Comparison of ENCODE assay signal across 28 mouse cellular contexts in the genomic region with DNA sequence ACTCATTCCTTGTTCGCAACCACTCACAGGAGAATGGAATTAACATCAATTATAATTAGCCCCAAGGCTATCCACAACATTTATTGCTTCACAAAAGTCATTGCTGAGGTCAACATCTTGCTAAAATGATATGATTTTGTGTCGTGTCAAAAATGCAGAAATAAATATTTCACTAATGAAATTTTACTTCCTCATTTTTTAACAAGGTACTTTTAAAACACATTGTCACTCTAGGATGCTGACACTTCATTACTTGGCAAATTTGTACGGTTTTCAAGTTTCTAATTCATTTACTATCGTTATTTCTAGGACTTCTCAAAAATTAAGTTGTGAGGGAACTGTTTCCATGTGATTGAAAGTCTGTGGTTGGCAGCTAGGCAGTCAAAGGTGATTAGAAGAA. TPM values are rescaled to one million over a fixed set of nuclear protein-coding genes. Genes with fewer than 3 reads are reported as not detected.
DNase-seq lines count a peak whose midpoint lies in the region; ATAC-seq lines count a peak whose summit lies in the region.
"Had no signal": no experiment of that assay in that cellular context is flagged by ENCODE, and none has a peak within 500 bp of the region (broad histone marks: within the 10 kb centered on the region; RNA-seq: fewer than 3 reads in every experiment).

No protein-coding gene starts in this region.

- H3K4me3 ChIP-seq in heart, embryonic 12.5 days, result no peak overlapping the region
- H3K4me3 ChIP-seq: embryonic facial prominence, embryonic 13.5 days; embryonic facial prominence, embryonic 15.5 days; erythroblast, embryonic 14.5 days; forebrain, embryonic 10.5 days; forebrain, embryonic 12.5 days had no signal

- H3K9ac ChIP-seq in heart, embryonic 12.5 days, result no peak overlapping the region
- H3K9ac ChIP-seq: embryonic facial prominence, embryonic 13.5 days; embryonic facial prominence, embryonic 15.5 days; forebrain, embryonic 12.5 days had no signal

- H3K9me3 ChIP-seq in heart, embryonic 12.5 days (replicated peaks), result no peaks in the 10 kb centered on the region
- H3K9me3 ChIP-seq: embryonic facial prominence, embryonic 13.5 days; embryonic facial prominence, embryonic 15.5 days; forebrain, embryonic 10.5 days; forebrain, embryonic 12.5 days; G1E had no signal

- H3K27ac ChIP-seq in heart, embryonic 12.5 days (ENCODE audit: poor library complexity, severe bottlenecking), result no peak overlapping the region
- H3K27ac ChIP-seq: embryonic facial prominence, embryonic 13.5 days; embryonic facial prominence, embryonic 15.5 days; forebrain, embryonic 10.5 days; forebrain, embryonic 12.5 days had no signal

- H3K4me1 ChIP-seq in heart, embryonic 12.5 days (replicated peaks), result no peaks in the 10 kb centered on the region
- H3K4me1 ChIP-seq: embryonic facial prominence, embryonic 13.5 days; embryonic facial prominence, embryonic 15.5 days; forebrain, embryonic 10.5 days; forebrain, embryonic 12.5 days had no signal

- H3K27me3 ChIP-seq in heart, embryonic 12.5 days (replicated peaks), result no peaks in the 10 kb centered on the region
- H3K27me3 ChIP-seq: CH12.LX; embryonic facial prominence, embryonic 13.5 days; embryonic facial prominence, embryonic 15.5 days; forebrain, embryonic 12.5 days had no signal

- H3K4me2 ChIP-seq in heart, embryonic 12.5 days, result no peak overlapping the region
- H3K4me2 ChIP-seq: embryonic facial prominence, embryonic 13.5 days; embryonic facial prominence, embryonic 15.5 days; forebrain, embryonic 12.5 days had no signal

- intact Hi-C loops in left cerebral cortex, postnatal 36 days (cut with DNase I), result no loop called here

- peak; percentile 29; the same call in 1 of the 2 replicates for ATAC-seq in common myeloid progenitor, adult 5-6 weeks (replicated peaks; ENCODE audit: low read depth, poor library complexity, severe bottlenecking)
- peak; percentile 62 to 64; a peak in 3 of 4 replicates for ATAC-seq in hematopoietic stem cell, adult 5-6 weeks (replicated peaks in 1 of 2; ENCODE audit: insufficient read depth in 1 of 2, low FRiP score in 2 of 2, low TSS enrichment in 1 of 2, low read depth in 1 of 2, poor library complexity in 2 of 2, severe bottlenecking in 2 of 2)
- ATAC-seq in megakaryocyte progenitor cell, adult 5-6 weeks (replicated peaks; ENCODE audit: poor library complexity), result peak; percentile 46
- ATAC-seq in heart, embryonic 12.5 days (ENCODE audit: insufficient number of reproducible peaks, low FRiP score), result no peak
- ATAC-seq: activated CD4-positive, CD25-positive, alpha-beta regulatory T cell, adult 4 months; CD4-positive, CD25-positive, alpha-beta regulatory T cell, adult 4 months; forebrain, embryonic 14.5 days; forebrain, embryonic 16.5 days; Patski had no signal

- no peaks in the 10 kb centered on the region for H3K36me3 ChIP-seq in heart, embryonic 12.5 days
- H3K36me3 ChIP-seq: embryonic facial prominence, embryonic 13.5 days; embryonic facial prominence, embryonic 15.5 days; forebrain, embryonic 10.5 days; forebrain, embryonic 12.5 days; G1E had no signal

- WGBS in heart, embryonic 12.5 days, result 65% methylated on average over 4 of the region's 4 CpGs

- no peak for DNase-seq in left cerebral cortex, postnatal 36 days (ENCODE audit: low spot score in 2 of 2)
- DNase-seq in kidney, adult 11 months, result no peak
- DNase-seq: adrenal gland, adult 8-10 months; adrenal gland, postnatal 14 days; adrenal gland, postnatal 36 days; B cell, adult 2 months; cerebellum, adult 11-12 months; cerebellum, adult 2 months; cerebellum, adult 9-10 months; cerebellum, postnatal 10 days; cerebellum, postnatal 25 days had no signal

RNA-seq across cellular contexts. Expression of a gene that starts 55.8 kb away (rescaled TPM):
- total RNA-seq in common myeloid progenitor, adult 5-6 weeks (2017), result not detected in 2 replicates
- not detected in 2 replicates for total RNA-seq in hematopoietic stem cell, adult 5-6 weeks (2017)
- not detected in 2 replicates for total RNA-seq in megakaryocyte progenitor cell, adult 5-6 weeks (2015)
- total RNA-seq in megakaryocyte progenitor cell, adult 5-6 weeks (2017), result not detected in 2 replicates
- 0.08 and 0.09 TPM in 2 replicates for polyA plus RNA-seq in heart, embryonic 12.5 days (2016; fragmentation: Nextera tagmentation; extraction: Ambion mirVana)
- total RNA-seq in left cerebral cortex, postnatal 36 days (2021), result under 1 TPM; 0.09 to 0.10 TPM
- total RNA-seq: adrenal gland, adult 18-20 months; adrenal gland, adult 8-10 months had no signal
- polyA plus RNA-seq: activated CD4-positive, CD25-positive, alpha-beta regulatory T cell, adult 4 months; CD4-positive, CD25-positive, alpha-beta regulatory T cell, adult 4 months; cerebellum, adult 2 months; erythroblast, embryonic 14.5 days; forebrain, embryonic 14.5 days; forebrain, embryonic 16.5 days; G1E had no signal
